Mouse (Mus musculus) CH12.LX (cell line): ENCODE measurements around the gene Sort1. TPM values are rescaled to one million over a fixed set of nuclear protein-coding genes. Genes with fewer than 3 reads are reported as not detected.

Experiments used
- DNase-seq: peaks from one replicate; pipeline ENCODE4 v3.0.0-alpha.2; 2013; ENCODE audit errors: extremely low read depth
- H3K27ac ChIP-seq: 2 replicates; pipeline ENCODE4 v1.5.1; 2012; ENCODE audit warnings: low read depth, mild to moderate bottlenecking, control low read depth, moderate library complexity; ENCODE audit not compliant: insufficient read depth
- H3K27me3 ChIP-seq: replicated peaks from 2 replicates; pipeline ENCODE3; 2012; ENCODE audit warnings: inconsistent platforms
- H3K36me3 ChIP-seq, 2 experiments: replicated peaks in 1 of 2; 2 replicates each; pipeline versions ENCODE3 to v1.6.1; 2012; ENCODE audit warnings: inconsistent platforms in 1 of 2, low read length in 1 of 2, mild to moderate bottlenecking in 1 of 2, mixed read lengths in 1 of 2, moderate library complexity in 1 of 2; ENCODE audit not compliant: control insufficient read depth in 1 of 2, insufficient read depth in 1 of 2
- H3K4me1 ChIP-seq, 2 experiments: 2 replicates each; pipeline ENCODE4 v1.6.1; 2012; ENCODE audit warnings: inconsistent platforms in 1 of 2, moderate library complexity in 1 of 2; ENCODE audit not compliant: insufficient read depth in 2 of 2, control insufficient read depth in 1 of 2
- H3K4me2 ChIP-seq: 2 replicates; pipeline ENCODE4 v1.6.1; 2012; ENCODE audit warnings: low read depth, mild to moderate bottlenecking, control low read depth; ENCODE audit not compliant: poor library complexity, insufficient read depth, severe bottlenecking
- H3K4me3 ChIP-seq, 3 experiments: fragments of 150-350 bp in 1 of 3; sonication (generic) in 1 of 3; replicated peaks in 1 of 3; 2 replicates each; pipeline versions ENCODE3 to v1.5.1; 2011 to 2012; ENCODE audit warnings: low read depth in 2 of 3, low read length in 2 of 3, mild to moderate bottlenecking in 2 of 3, moderate library complexity in 2 of 3, control low read depth in 1 of 3, improper control_type of control experiment in 1 of 3, inconsistent platforms in 1 of 3, mixed read lengths in 1 of 3; ENCODE audit not compliant: poor library complexity in 1 of 3
- H3K79me2 ChIP-seq: replicated peaks from 2 replicates; pipeline ENCODE4 v1.6.1; 2012; ENCODE audit warnings: mild to moderate bottlenecking, moderate library complexity; ENCODE audit not compliant: control insufficient read depth, poor library complexity, insufficient read depth, severe bottlenecking; ENCODE audit errors: extremely low read depth
- H3K9ac ChIP-seq: 2 replicates; pipeline ENCODE4 v1.6.1; 2012; ENCODE audit warnings: low read depth, mild to moderate bottlenecking, control low read depth, moderate library complexity; ENCODE audit not compliant: insufficient read depth
- H3K9me3 ChIP-seq: replicated peaks from 2 replicates; pipeline ENCODE3; 2012; ENCODE audit warnings: low read length, inconsistent platforms, mixed read lengths
- CHD1 ChIP-seq: IDR thresholded peaks from 2 replicates; pipeline ENCODE4 v1.6.1; 2012; ENCODE audit warnings: low read depth, low read length, improper control_type of control experiment, inconsistent platforms
- CHD2 ChIP-seq: IDR thresholded peaks from 2 replicates; pipeline ENCODE4 v1.6.1; 2011; ENCODE audit warnings: low read length, improper control_type of control experiment
- IRF4 ChIP-seq: IDR thresholded peaks from 2 replicates; pipeline ENCODE4 v1.6.1; 2014; ENCODE audit warnings: low read depth, mild to moderate bottlenecking, inconsistent platforms, low read length, improper control_type of control experiment
- JUND ChIP-seq: conservative IDR thresholded peaks from 2 replicates; pipeline ENCODE4 v1.6.1; 2011; ENCODE audit warnings: low read depth, low read length, improper control_type of control experiment
- MAX ChIP-seq: IDR thresholded peaks from 2 replicates; pipeline ENCODE4 v1.6.1; 2011; ENCODE audit warnings: low read length, improper control_type of control experiment
- MAZ ChIP-seq: IDR thresholded peaks from 2 replicates; pipeline ENCODE4 v1.6.1; 2012; ENCODE audit warnings: low read depth, mild to moderate bottlenecking, inconsistent platforms, low read length, improper control_type of control experiment, moderate library complexity
- MEF2A ChIP-seq: IDR thresholded peaks from 2 replicates; pipeline ENCODE4 v1.6.1; 2014; ENCODE audit warnings: low read depth, mild to moderate bottlenecking, inconsistent platforms, low read length, improper control_type of control experiment, borderline replicate concordance
- NELFE ChIP-seq: IDR thresholded peaks from 2 replicates; pipeline ENCODE4 v1.6.1; 2011; ENCODE audit warnings: low read depth, low read length, improper control_type of control experiment
- PAX5 ChIP-seq: IDR thresholded peaks from 2 replicates; pipeline ENCODE4 v1.6.1; 2012; ENCODE audit warnings: low read length, inconsistent platforms, mixed read lengths
- POLR2A ChIP-seq: IDR thresholded peaks from 2 replicates; pipeline ENCODE4 v1.6.1; 2011; ENCODE audit warnings: low read depth, mild to moderate bottlenecking, improper control_type of control experiment, low read length
- POLR2AphosphoS2 ChIP-seq: IDR thresholded peaks from 2 replicates; pipeline ENCODE4 v1.6.1; 2011; ENCODE audit warnings: low read depth, low read length, improper control_type of control experiment
- RAD21 ChIP-seq: IDR thresholded peaks from 2 replicates; pipeline ENCODE4 v1.6.1; 2011; ENCODE audit warnings: low read depth, mild to moderate bottlenecking, low read length, improper control_type of control experiment, moderate library complexity
- SMC3 ChIP-seq: IDR thresholded peaks from 2 replicates; pipeline ENCODE4 v1.6.1; 2011; ENCODE audit warnings: low read depth, low read length, improper control_type of control experiment
- TBP ChIP-seq: conservative IDR thresholded peaks from 2 replicates; pipeline ENCODE4 v1.6.1; 2011; ENCODE audit warnings: low read depth, low read length, improper control_type of control experiment
- USF2 ChIP-seq: conservative IDR thresholded peaks from 2 replicates; pipeline ENCODE4 v1.6.1; 2011; ENCODE audit warnings: low read depth, low read length, improper control_type of control experiment
- dilution Hi-C: fragments of 300-500 bp; cut with MboI; formaldehyde crosslinking; loops from 2 replicates; pipeline ENCODE4 v1.14.3; 2020; ENCODE audit warnings: low sequenced_read_pairs; ENCODE audit not compliant: extremely low pct_unique_long_range_greater_than_20kb, extremely low pct_ligation_motif_present
- in situ Hi-C: fragments of 300-500 bp; cut with MboI; formaldehyde crosslinking; loops from 3 replicates; pipeline ENCODE4 v1.14.3; 2019; ENCODE audit warnings: low sequenced_read_pairs, low pct_ligation_motif_present, low pct_unique_long_range_greater_than_20kb, mixed read lengths
- polyA plus RNA-seq: library from polyadenylated mRNA; unstranded; fragments of >175 nt; gene quantifications from 2 replicates; pipeline ENCODE4 v1.2.1, GENCODE M21; 2012; ENCODE audit warnings: low read depth; ENCODE audit not compliant: insufficient read length
- total RNA-seq, 2 experiments: library from RNA; depleted of rRNA; stranded (reverse); fragments of 300-350 nt in 1 of 2; fragments of >200 nt in 1 of 2; gene quantifications; 2 replicates each; pipeline ENCODE4 v1.2.3; 2012 to 2014

Gene Sort1
- total and polyA plus RNA-seq, 3 experiments = 0.15 to 1.2 (median 0.90) TPM

DNA sequence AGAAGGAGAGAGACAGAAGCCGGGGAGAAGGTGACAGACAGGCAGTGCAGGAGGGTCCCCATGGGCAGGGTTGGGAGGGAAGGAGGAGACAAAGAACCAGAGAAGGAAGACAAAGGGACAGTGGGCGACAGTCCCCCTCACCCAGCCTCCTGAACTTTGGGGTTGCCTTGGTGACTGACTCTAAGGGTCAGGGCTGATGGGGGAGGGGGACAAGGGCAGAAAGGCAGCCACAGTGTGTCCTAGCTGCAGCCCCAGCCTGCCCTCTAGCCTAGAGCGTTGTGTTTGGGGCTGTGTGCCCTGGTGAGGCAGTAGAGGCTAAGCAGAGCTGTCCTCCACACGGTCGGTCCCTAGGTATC, 126.5 kb downstream of the Sort1 start:
- dilution Hi-C loops = no loop called here
- H3K27me3 ChIP-seq = peaks cover 53% of the 10 kb centered on the region

More for the DNA sequence above, 126.5 kb downstream of the Sort1 start:
- Histone ChIP-seq H3K4me1 (peaks cover 0 to 4% of the 10 kb centered on the region in 2 experiments; a peak in 1 of 4 replicates), H3K9me3 (peaks cover 29% of the 10 kb centered on the region), H3K4me3 (no peak overlapping the region), H3K79me2 (no peaks in the 10 kb centered on the region), H3K9ac (no peak overlapping the region), H3K36me3 (no peaks in the 10 kb centered on the region)
- in situ Hi-C loops = loop anchor here (25.0 kb wide), 1 partner anchor 377 kb away; no protein-coding TSS in a partner anchor
- TF ChIP-seq MEF2A = no peak
- TF ChIP-seq USF2 = no peak
- no peak for TF ChIP-seq RAD21
- no peak for TF ChIP-seq POLR2A
- no peak for TF ChIP-seq SMC3
- TF ChIP-seq MAX = no peak
- TF ChIP-seq POLR2AphosphoS2 = no peak
- no peak for TF ChIP-seq IRF4
- no peak for TF ChIP-seq MAZ
- TF ChIP-seq JUND = no peak
- TF ChIP-seq CHD2 = no peak
- no peak for TF ChIP-seq PAX5
- no peak for TF ChIP-seq TBP
- TF ChIP-seq CHD1 = no peak
- no peak for TF ChIP-seq NELFE
- TF ChIP-seq, all 38 proteins: peak for 0
- no peak overlapping the region for H3K27ac ChIP-seq
- DNase-seq = no peak
- no peak overlapping the region for H3K4me2 ChIP-seq

Other genes starting within 250 kb of the Sort1 start
- 4.5 and 7.0 TPM in 2 replicates for gene Gstm4, start 239.2 kb upstream of the Sort1 start, total RNA-seq (2012; rRNA removed)
- gene Gstm4, start 239.2 kb upstream of the Sort1 start, total RNA-seq (2014; rRNA removed) = 2.0 and 2.9 TPM in 2 replicates
- 19.1 and 22.1 TPM in 2 replicates for gene Gstm4, start 239.2 kb upstream of the Sort1 start, polyA plus RNA-seq
- gene Ampd2, start 197.4 kb upstream of the Sort1 start, total RNA-seq (2012; rRNA removed) = 55.8 and 60.5 TPM in 2 replicates
- gene Ampd2, start 197.4 kb upstream of the Sort1 start, total RNA-seq (2014; rRNA removed) = 28.3 and 28.6 TPM in 2 replicates
- 82.5 and 85.9 TPM in 2 replicates for gene Ampd2, start 197.4 kb upstream of the Sort1 start, polyA plus RNA-seq
- gene Gnat2, start 191.3 kb upstream of the Sort1 start, total RNA-seq (2012; rRNA removed) = 15.5 and 17.5 TPM in 2 replicates
- 10.1 and 11.2 TPM in 2 replicates for gene Gnat2, start 191.3 kb upstream of the Sort1 start, total RNA-seq (2014; rRNA removed)
- 13.3 and 14.8 TPM in 2 replicates for gene Gnat2, start 191.3 kb upstream of the Sort1 start, polyA plus RNA-seq
- 54.1 and 59.8 TPM in 2 replicates for gene Gnai3, start 137.9 kb upstream of the Sort1 start, total RNA-seq (2012; rRNA removed)
- gene Gnai3, start 137.9 kb upstream of the Sort1 start, total RNA-seq (2014; rRNA removed) = 145 and 159 TPM in 2 replicates
- 78.7 and 82.4 TPM in 2 replicates for gene Gnai3, start 137.9 kb upstream of the Sort1 start, polyA plus RNA-seq
- gene Gpr61, start 129.2 kb upstream of the Sort1 start, total RNA-seq (2012; rRNA removed) = 0.04 TPM in 1 of 2 replicates, not detected in the other
- gene Gpr61, start 129.2 kb upstream of the Sort1 start, total RNA-seq (2014; rRNA removed) = not detected in 2 replicates
- 0.27 and 0.33 TPM in 2 replicates for gene Gpr61, start 129.2 kb upstream of the Sort1 start, polyA plus RNA-seq
- 0.59 and 0.76 TPM in 2 replicates for gene Amigo1, start 97.7 kb upstream of the Sort1 start, total RNA-seq (2012; rRNA removed)
- gene Amigo1, start 97.7 kb upstream of the Sort1 start, total RNA-seq (2014; rRNA removed) = 0.07 and 0.21 TPM in 2 replicates
- gene Amigo1, start 97.7 kb upstream of the Sort1 start, polyA plus RNA-seq = 0.12 TPM in 1 of 2 replicates, not detected in the other
- 2.4 and 2.6 TPM in 2 replicates for gene Cyb561d1, start 82.9 kb upstream of the Sort1 start, total RNA-seq (2012; rRNA removed)
- gene Cyb561d1, start 82.9 kb upstream of the Sort1 start, total RNA-seq (2014; rRNA removed) = 2.0 and 2.2 TPM in 2 replicates
- 4.0 and 4.1 TPM in 2 replicates for gene Cyb561d1, start 82.9 kb upstream of the Sort1 start, polyA plus RNA-seq
- gene Atxn7l2, start 73.1 kb upstream of the Sort1 start, total RNA-seq (2012; rRNA removed) = 4.2 and 4.5 TPM in 2 replicates
- 3.4 and 3.8 TPM in 2 replicates for gene Atxn7l2, start 73.1 kb upstream of the Sort1 start, total RNA-seq (2014; rRNA removed)
- gene Atxn7l2, start 73.1 kb upstream of the Sort1 start, polyA plus RNA-seq = 10.7 and 13.3 TPM in 2 replicates
- gene Sypl2, start 57.4 kb upstream of the Sort1 start, total RNA-seq (2012; rRNA removed) = not detected in 2 replicates
- gene Sypl2, start 57.4 kb upstream of the Sort1 start, total RNA-seq (2014; rRNA removed) = not detected in 2 replicates
- not detected in 2 replicates for gene Sypl2, start 57.4 kb upstream of the Sort1 start, polyA plus RNA-seq
- gene Psma5, start 27.2 kb upstream of the Sort1 start, total RNA-seq (2012; rRNA removed) = 245 and 297 TPM in 2 replicates
- 341 and 378 TPM in 2 replicates for gene Psma5, start 27.2 kb upstream of the Sort1 start, total RNA-seq (2014; rRNA removed)
- 251 and 264 TPM in 2 replicates for gene Psma5, start 27.2 kb upstream of the Sort1 start, polyA plus RNA-seq
- gene Mybphl, start 80.8 kb downstream of the Sort1 start, total RNA-seq (2012; rRNA removed) = not detected in 2 replicates
- gene Mybphl, start 80.8 kb downstream of the Sort1 start, total RNA-seq (2014; rRNA removed) = not detected in 2 replicates
- gene Mybphl, start 80.8 kb downstream of the Sort1 start, polyA plus RNA-seq = not detected in 2 replicates
- gene Psrc1, start 99.8 kb downstream of the Sort1 start, total RNA-seq (2012; rRNA removed) = 76.2 and 89.1 TPM in 2 replicates
- 105 and 106 TPM in 2 replicates for gene Psrc1, start 99.8 kb downstream of the Sort1 start, total RNA-seq (2014; rRNA removed)
- gene Psrc1, start 99.8 kb downstream of the Sort1 start, polyA plus RNA-seq = 101 and 108 TPM in 2 replicates
- not detected in 2 replicates for gene Celsr2, start 131.5 kb downstream of the Sort1 start, total RNA-seq (2012; rRNA removed)
- gene Celsr2, start 131.5 kb downstream of the Sort1 start, total RNA-seq (2014; rRNA removed) = not detected in 2 replicates
- not detected in 2 replicates for gene Celsr2, start 131.5 kb downstream of the Sort1 start, polyA plus RNA-seq
- 255 and 373 TPM in 2 replicates for gene Sars, start 161.1 kb downstream of the Sort1 start, total RNA-seq (2012; rRNA removed)
- 377 and 422 TPM in 2 replicates for gene Sars, start 161.1 kb downstream of the Sort1 start, total RNA-seq (2014; rRNA removed)
- 394 and 470 TPM in 2 replicates for gene Sars, start 161.1 kb downstream of the Sort1 start, polyA plus RNA-seq